Mouse (Mus musculus) CH12.LX (cell line): ENCODE results near the gene Dync1i1. TPM values are rescaled to one million over a fixed set of nuclear protein-coding genes. Genes with fewer than 3 reads are reported as not detected.

Experiments
- DNase-seq: peaks from one replicate; pipeline ENCODE4 v3.0.0-alpha.2; 2013; ENCODE audit errors: extremely low read depth
- H3K27ac ChIP-seq: 2 replicates; pipeline ENCODE4 v1.5.1; 2012; ENCODE audit warnings: low read depth, mild to moderate bottlenecking, control low read depth, moderate library complexity; ENCODE audit not compliant: insufficient read depth
- H3K27me3 ChIP-seq: replicated peaks from 2 replicates; pipeline ENCODE3; 2012; ENCODE audit warnings: inconsistent platforms
- H3K36me3 ChIP-seq, 2 experiments: replicated peaks in 1 of 2; 2 replicates each; pipeline versions ENCODE3 to v1.6.1; 2012; ENCODE audit warnings: inconsistent platforms in 1 of 2, low read length in 1 of 2, mild to moderate bottlenecking in 1 of 2, mixed read lengths in 1 of 2, moderate library complexity in 1 of 2; ENCODE audit not compliant: control insufficient read depth in 1 of 2, insufficient read depth in 1 of 2
- H3K4me1 ChIP-seq, 2 experiments: 2 replicates each; pipeline ENCODE4 v1.6.1; 2012; ENCODE audit warnings: inconsistent platforms in 1 of 2, moderate library complexity in 1 of 2; ENCODE audit not compliant: insufficient read depth in 2 of 2, control insufficient read depth in 1 of 2
- H3K4me2 ChIP-seq: 2 replicates; pipeline ENCODE4 v1.6.1; 2012; ENCODE audit warnings: low read depth, mild to moderate bottlenecking, control low read depth; ENCODE audit not compliant: poor library complexity, insufficient read depth, severe bottlenecking
- H3K4me3 ChIP-seq, 3 experiments: fragments of 150-350 bp in 1 of 3; sonication (generic) in 1 of 3; replicated peaks in 1 of 3; 2 replicates each; pipeline versions ENCODE3 to v1.5.1; 2011 to 2012; ENCODE audit warnings: low read depth in 2 of 3, low read length in 2 of 3, mild to moderate bottlenecking in 2 of 3, moderate library complexity in 2 of 3, control low read depth in 1 of 3, improper control_type of control experiment in 1 of 3, inconsistent platforms in 1 of 3, mixed read lengths in 1 of 3; ENCODE audit not compliant: poor library complexity in 1 of 3
- H3K79me2 ChIP-seq: replicated peaks from 2 replicates; pipeline ENCODE4 v1.6.1; 2012; ENCODE audit warnings: mild to moderate bottlenecking, moderate library complexity; ENCODE audit not compliant: control insufficient read depth, poor library complexity, insufficient read depth, severe bottlenecking; ENCODE audit errors: extremely low read depth
- H3K9ac ChIP-seq: 2 replicates; pipeline ENCODE4 v1.6.1; 2012; ENCODE audit warnings: low read depth, mild to moderate bottlenecking, control low read depth, moderate library complexity; ENCODE audit not compliant: insufficient read depth
- H3K9me3 ChIP-seq: replicated peaks from 2 replicates; pipeline ENCODE3; 2012; ENCODE audit warnings: low read length, inconsistent platforms, mixed read lengths
- BHLHE40 ChIP-seq: IDR thresholded peaks from 2 replicates; pipeline ENCODE4 v1.6.1; 2011; ENCODE audit warnings: mild to moderate bottlenecking, low read depth, low read length, improper control_type of control experiment
- CHD1 ChIP-seq: IDR thresholded peaks from 2 replicates; pipeline ENCODE4 v1.6.1; 2012; ENCODE audit warnings: low read depth, low read length, improper control_type of control experiment, inconsistent platforms
- CTCF ChIP-seq, 2 experiments: IDR thresholded peaks in 1 of 2; conservative IDR thresholded peaks in 1 of 2; 2 replicates each; pipeline ENCODE4 v1.5.1; 2011 to 2012; ENCODE audit warnings: low read depth in 2 of 2, low read length in 2 of 2, improper control_type of control experiment in 1 of 2, inconsistent platforms in 1 of 2, mild to moderate bottlenecking in 1 of 2, moderate library complexity in 1 of 2
- ELF1 ChIP-seq: IDR thresholded peaks from 2 replicates; pipeline ENCODE4 v1.6.1; 2014; ENCODE audit warnings: low read depth, mild to moderate bottlenecking, inconsistent platforms, low read length, improper control_type of control experiment
- EP300 ChIP-seq: IDR thresholded peaks from 2 replicates; pipeline ENCODE4 v1.6.1; 2011; ENCODE audit warnings: low read length, improper control_type of control experiment
- ETS1 ChIP-seq: conservative IDR thresholded peaks from 2 replicates; pipeline ENCODE4 v1.6.1; 2012; ENCODE audit warnings: low read depth, mild to moderate bottlenecking, inconsistent platforms, low read length, improper control_type of control experiment, moderate library complexity
- GABPA ChIP-seq: IDR thresholded peaks from 2 replicates; pipeline ENCODE4 v1.6.1; 2012; ENCODE audit warnings: low read depth, low read length, improper control_type of control experiment, inconsistent platforms; ENCODE audit not compliant: insufficient replicate concordance
- HCFC1 ChIP-seq: IDR thresholded peaks from 2 replicates; pipeline ENCODE4 v1.6.1; 2012; ENCODE audit warnings: low read depth, mild to moderate bottlenecking, inconsistent platforms, low read length, improper control_type of control experiment
- JUN ChIP-seq: IDR thresholded peaks from 2 replicates; pipeline ENCODE4 v1.6.1; 2011; ENCODE audit warnings: low read depth, mild to moderate bottlenecking, low read length, improper control_type of control experiment, moderate library complexity; ENCODE audit not compliant: insufficient read depth
- JUND ChIP-seq: conservative IDR thresholded peaks from 2 replicates; pipeline ENCODE4 v1.6.1; 2011; ENCODE audit warnings: low read depth, low read length, improper control_type of control experiment
- MAX ChIP-seq: IDR thresholded peaks from 2 replicates; pipeline ENCODE4 v1.6.1; 2011; ENCODE audit warnings: low read length, improper control_type of control experiment
- MAZ ChIP-seq: IDR thresholded peaks from 2 replicates; pipeline ENCODE4 v1.6.1; 2012; ENCODE audit warnings: low read depth, mild to moderate bottlenecking, inconsistent platforms, low read length, improper control_type of control experiment, moderate library complexity
- MEF2A ChIP-seq: IDR thresholded peaks from 2 replicates; pipeline ENCODE4 v1.6.1; 2014; ENCODE audit warnings: low read depth, mild to moderate bottlenecking, inconsistent platforms, low read length, improper control_type of control experiment, borderline replicate concordance
- MYC ChIP-seq: IDR thresholded peaks from 2 replicates; pipeline ENCODE4 v1.6.1; 2011; ENCODE audit warnings: low read depth, mild to moderate bottlenecking, improper control_type of control experiment, low read length
- NELFE ChIP-seq: IDR thresholded peaks from 2 replicates; pipeline ENCODE4 v1.6.1; 2011; ENCODE audit warnings: low read depth, low read length, improper control_type of control experiment
- NRF1 ChIP-seq: IDR thresholded peaks from 2 replicates; pipeline ENCODE4 v1.6.1; 2014; ENCODE audit warnings: low read depth, mild to moderate bottlenecking, inconsistent platforms, low read length, improper control_type of control experiment, moderate library complexity
- RAD21 ChIP-seq: IDR thresholded peaks from 2 replicates; pipeline ENCODE4 v1.6.1; 2011; ENCODE audit warnings: low read depth, mild to moderate bottlenecking, low read length, improper control_type of control experiment, moderate library complexity
- RCOR1 ChIP-seq: conservative IDR thresholded peaks from 2 replicates; pipeline ENCODE4 v1.6.1; 2012; ENCODE audit warnings: low read depth, mild to moderate bottlenecking, inconsistent platforms, low read length, improper control_type of control experiment
- TCF12 ChIP-seq: IDR thresholded peaks from 2 replicates; pipeline ENCODE4 v1.6.1; 2014; ENCODE audit warnings: low read depth, mild to moderate bottlenecking, inconsistent platforms, low read length, improper control_type of control experiment
- USF2 ChIP-seq: conservative IDR thresholded peaks from 2 replicates; pipeline ENCODE4 v1.6.1; 2011; ENCODE audit warnings: low read depth, low read length, improper control_type of control experiment
- ZC3H11A ChIP-seq: IDR thresholded peaks from 2 replicates; pipeline ENCODE4 v1.6.1; 2012; ENCODE audit warnings: low read depth, mild to moderate bottlenecking, inconsistent platforms, low read length, improper control_type of control experiment
- ZNF384 ChIP-seq: IDR thresholded peaks from 2 replicates; pipeline ENCODE4 v1.6.1; 2012; ENCODE audit warnings: low read depth, low read length, improper control_type of control experiment, inconsistent platforms
- dilution Hi-C: fragments of 300-500 bp; cut with MboI; formaldehyde crosslinking; loops from 2 replicates; pipeline ENCODE4 v1.14.3; 2020; ENCODE audit warnings: low sequenced_read_pairs; ENCODE audit not compliant: extremely low pct_unique_long_range_greater_than_20kb, extremely low pct_ligation_motif_present
- in situ Hi-C: fragments of 300-500 bp; cut with MboI; formaldehyde crosslinking; loops from 3 replicates; pipeline ENCODE4 v1.14.3; 2019; ENCODE audit warnings: low sequenced_read_pairs, low pct_ligation_motif_present, low pct_unique_long_range_greater_than_20kb, mixed read lengths
- polyA plus RNA-seq: library from polyadenylated mRNA; unstranded; fragments of >175 nt; gene quantifications from 2 replicates; pipeline ENCODE4 v1.2.1, GENCODE M21; 2012; ENCODE audit warnings: low read depth; ENCODE audit not compliant: insufficient read length
- total RNA-seq, 2 experiments: library from RNA; depleted of rRNA; stranded (reverse); fragments of 300-350 nt in 1 of 2; fragments of >200 nt in 1 of 2; gene quantifications; 2 replicates each; pipeline ENCODE4 v1.2.3; 2012 to 2014

Gene Dync1i1
- total and polyA plus RNA-seq, 3 experiments, result not detected

DNA sequence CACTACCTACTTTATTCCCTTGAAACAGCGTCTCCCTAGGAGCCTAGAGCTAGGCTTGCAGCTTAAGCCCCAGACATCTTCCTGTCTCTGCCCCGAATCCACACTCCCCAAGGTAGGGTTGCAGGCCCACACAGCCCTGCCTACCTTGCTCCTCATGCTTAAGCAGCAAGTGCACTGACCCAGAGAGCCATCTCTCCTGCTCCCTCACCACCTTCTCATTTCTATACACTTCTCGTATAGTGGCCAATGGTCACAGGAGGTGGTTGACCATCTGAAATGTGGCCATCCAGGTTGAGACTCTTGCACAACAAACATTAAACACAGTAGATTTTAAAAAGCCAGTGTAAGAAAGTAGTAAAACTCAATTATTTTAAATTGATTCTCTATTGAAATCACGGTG lies 141.8 kb downstream of the Dync1i1 start:
- Histone ChIP-seq H3K9me3 (no peaks in the 10 kb centered on the region), H3K4me1 (no peaks in the 10 kb centered on the region), H3K27ac (no peak overlapping the region), H3K4me2 (no peak overlapping the region), H3K36me3 (no peaks in the 10 kb centered on the region), H3K4me3 (no peak overlapping the region), H3K79me2 (no peaks in the 10 kb centered on the region), H3K9ac (no peak overlapping the region), H3K27me3 (no peaks in the 10 kb centered on the region)
- no peak for TF ChIP-seq ETS1
- TF ChIP-seq MAX, result no peak
- no peak for TF ChIP-seq CTCF (conservative IDR thresholded peaks at IDR 0.05 in 1 of 2, IDR thresholded peaks at IDR 0.05 in 1 of 2; ENCODE audit: low read depth in 2 of 2, low read length in 2 of 2)
- TF ChIP-seq RCOR1, result no peak
- no peak for TF ChIP-seq MEF2A
- no peak for TF ChIP-seq HCFC1
- no peak for TF ChIP-seq ZC3H11A
- TF ChIP-seq NELFE, result no peak
- TF ChIP-seq USF2, result no peak
- DNase-seq, result no peak
- in situ Hi-C loops (no loop called here), dilution Hi-C loops (no loop called here)

- DNase-seq, result no peak
- in situ Hi-C loops (no loop called here), dilution Hi-C loops (no loop called here)
- TF ChIP-seq BHLHE40 (no peak), JUND (no peak), JUN (no peak), MAZ (no peak), MEF2A (no peak)
- Histone ChIP-seq H3K4me1 (no peaks in the 10 kb centered on the region), H3K27me3 (no peaks in the 10 kb centered on the region), H3K36me3 (no peaks in the 10 kb centered on the region), H3K9ac (no peak overlapping the region), H3K27ac (no peak overlapping the region), H3K4me2 (no peak overlapping the region), H3K4me3 (no peak overlapping the region), H3K9me3 (no peaks in the 10 kb centered on the region), H3K79me2 (no peaks in the 10 kb centered on the region)
Measured at GRCm38 (mm10) chr6:5871060-5871459, 145.6 kb downstream of the Dync1i1 start.

DNA sequence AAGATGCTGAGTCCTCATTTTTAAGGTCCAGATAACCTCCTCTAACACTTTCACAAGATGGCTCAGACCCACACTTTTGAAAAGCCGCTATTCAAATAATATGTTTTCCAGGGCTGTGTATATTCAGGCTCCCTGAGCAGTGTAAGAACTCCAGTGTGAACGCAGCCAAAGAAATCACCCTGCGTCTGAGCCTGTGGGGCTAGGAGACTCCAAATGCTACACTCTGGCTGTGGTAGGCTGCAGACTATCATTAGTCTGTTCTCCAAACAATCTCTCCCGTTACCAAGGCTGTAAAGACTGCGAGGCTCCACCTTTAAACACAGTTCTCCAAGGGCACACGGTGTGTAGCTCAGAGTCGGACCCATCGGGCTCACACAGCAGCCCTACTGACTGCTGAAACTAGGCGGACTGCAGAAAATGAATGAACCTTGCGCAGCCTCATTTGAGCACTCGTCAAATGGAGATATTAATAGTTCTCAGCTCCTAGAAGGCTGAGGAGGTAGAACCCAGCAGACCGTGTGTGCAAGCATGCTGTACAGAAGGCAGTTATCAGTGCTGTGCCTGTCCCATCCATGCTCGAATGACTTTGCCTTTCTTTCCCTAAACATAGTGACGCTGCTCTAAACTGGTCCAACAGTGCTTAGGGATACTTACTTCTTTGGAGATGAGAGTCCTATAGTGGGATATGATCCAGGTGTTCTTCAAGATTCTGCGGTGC lies 146.3 kb downstream of the Dync1i1 start:
- H3K79me2 ChIP-seq, result no peaks in the 10 kb centered on the region
- dilution Hi-C loops, result no loop called here

More for the DNA sequence above, 146.3 kb downstream of the Dync1i1 start:
- Histone ChIP-seq H3K36me3 (no peaks in the 10 kb centered on the region), H3K27me3 (no peaks in the 10 kb centered on the region), H3K4me1 (no peaks in the 10 kb centered on the region), H3K27ac (no peak overlapping the region), H3K9me3 (no peaks in the 10 kb centered on the region), H3K9ac (no peak overlapping the region), H3K4me2 (no peak overlapping the region), H3K4me3 (no peak overlapping the region)
- in situ Hi-C loops, result no loop called here
- no peak for DNase-seq
- TF ChIP-seq CTCF (conservative IDR thresholded peaks at IDR 0.05 in 1 of 2, IDR thresholded peaks at IDR 0.05 in 1 of 2; ENCODE audit: low read depth in 2 of 2, low read length in 2 of 2) (no peak), TCF12 (no peak), EP300 (no peak), CHD1 (no peak), MYC (no peak), RAD21 (no peak), ELF1 (no peak), USF2 (no peak), GABPA (no peak), NRF1 (no peak), ZNF384 (no peak), ZC3H11A (no peak)
